Mouse (Mus musculus): ENCODE measurements around the gene Sox5. TPM values are rescaled to one million over a fixed set of nuclear protein-coding genes. Genes with fewer than 3 reads are reported as not detected.

Gene Sox5
- polyA plus RNA-seq, 1 experiment: 24.3 TPM

GRCm38 (mm10) chr6:144264320-144264915 lies 517.4 kb downstream of the Sox5 start:
- H3K27ac ChIP-seq (ENCODE audit: insufficient read depth, low read length): no peak overlapping the region
- no peak overlapping the region for H3K4me3 ChIP-seq (ENCODE audit: insufficient read depth, low read length)
- no peak for TF ChIP-seq POLR2A (IDR thresholded peaks at IDR 0.05; ENCODE audit: extremely low read depth, insufficient read depth, low read length)
- TF ChIP-seq CTCF (IDR thresholded peaks at IDR 0.05; ENCODE audit: extremely low read depth, insufficient read depth, low read length): no peak
- no peaks in the 10 kb centered on the region for H3K4me1 ChIP-seq (ENCODE audit: control insufficient read depth, insufficient read depth, low read length)

GRCm38 (mm10) chr6:144256500-144256899 lies 525.3 kb downstream of the Sox5 start:
- Histone ChIP-seq H3K4me3 (ENCODE audit: insufficient read depth, low read length) (no peak overlapping the region), H3K4me1 (ENCODE audit: control insufficient read depth, insufficient read depth, low read length) (no peaks in the 10 kb centered on the region), H3K27ac (ENCODE audit: insufficient read depth, low read length) (no peak overlapping the region)
- TF ChIP-seq CTCF (IDR thresholded peaks at IDR 0.05; ENCODE audit: extremely low read depth, insufficient read depth, low read length) (no peak), POLR2A (IDR thresholded peaks at IDR 0.05; ENCODE audit: extremely low read depth, insufficient read depth, low read length) (no peak)

DNA sequence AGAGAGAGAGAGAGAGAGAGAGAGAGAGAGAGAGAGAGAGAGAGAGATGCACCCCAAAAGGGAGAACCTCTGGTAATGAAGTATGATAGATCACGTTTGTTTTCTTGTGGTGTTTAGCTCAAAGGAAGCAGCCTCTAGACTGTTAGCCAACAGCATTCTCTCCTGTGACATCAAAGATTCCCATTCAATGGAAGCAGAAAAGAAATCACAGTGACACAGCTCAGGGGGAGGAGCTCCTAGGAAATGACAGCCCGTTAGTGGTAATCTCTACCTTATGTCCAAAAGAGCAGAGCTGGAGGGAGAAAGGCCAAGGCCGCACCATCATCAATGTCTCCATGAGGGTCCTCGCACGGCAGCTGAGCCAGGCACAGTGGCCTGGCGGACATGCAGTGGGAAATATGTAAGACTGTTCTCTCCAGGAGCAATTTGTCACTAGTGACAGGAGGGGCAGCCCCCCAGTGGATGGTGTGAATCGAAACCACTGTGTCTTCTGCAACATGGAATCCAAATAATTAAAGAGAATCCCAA lies 529.5 kb downstream of the Sox5 start:
- H3K4me1 ChIP-seq (ENCODE audit: control insufficient read depth, insufficient read depth, low read length): no peaks in the 10 kb centered on the region
- TF ChIP-seq POLR2A (IDR thresholded peaks at IDR 0.05; ENCODE audit: extremely low read depth, insufficient read depth, low read length) (no peak), CTCF (IDR thresholded peaks at IDR 0.05; ENCODE audit: extremely low read depth, insufficient read depth, low read length) (no peak)
- no peak overlapping the region for H3K27ac ChIP-seq (ENCODE audit: insufficient read depth, low read length)
- no peak overlapping the region for H3K4me3 ChIP-seq (ENCODE audit: insufficient read depth, low read length)

DNA sequence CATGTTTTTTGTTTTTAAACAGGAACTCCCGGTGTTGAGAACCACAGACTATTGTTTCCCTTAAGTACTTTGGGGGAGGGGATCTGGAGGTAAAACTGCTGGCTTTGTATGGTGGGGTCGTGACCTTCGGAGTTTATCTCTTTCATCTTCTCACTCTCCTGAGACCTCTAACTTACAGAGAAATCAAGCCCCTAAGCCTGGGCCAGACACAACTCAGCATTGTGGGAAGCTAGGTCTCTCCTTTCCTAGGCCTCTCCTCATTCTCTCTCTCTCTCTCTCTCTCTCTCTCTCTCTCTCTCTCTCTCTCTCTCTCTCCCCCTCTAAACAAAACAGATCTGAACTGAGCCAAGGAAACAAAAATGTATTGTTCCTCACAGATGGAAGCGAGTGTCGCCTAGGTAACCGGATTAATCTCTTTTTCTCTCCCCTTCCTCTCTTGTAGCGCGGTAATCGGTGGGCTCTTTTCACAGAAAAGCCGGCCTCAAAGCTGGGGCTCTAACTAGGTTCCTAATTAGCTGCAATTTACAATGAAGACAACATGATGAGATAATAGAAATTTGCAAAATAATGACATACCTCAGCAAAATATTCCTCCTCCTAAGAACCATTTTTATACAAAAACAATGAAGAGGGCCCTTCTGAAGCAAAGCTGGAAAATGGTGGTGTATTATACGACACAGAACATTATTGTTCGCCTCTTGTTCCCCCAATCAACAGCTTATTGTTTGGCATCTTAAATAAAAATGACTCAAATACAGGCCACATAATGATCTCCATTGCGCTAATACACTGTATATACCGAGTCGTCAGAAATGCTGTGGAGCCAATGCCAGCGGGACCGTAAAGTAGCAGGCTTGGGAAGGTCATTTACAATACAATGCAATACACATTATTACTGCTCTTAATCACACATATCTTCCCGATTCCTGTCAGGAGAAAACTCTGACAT lies 530.3 kb downstream of the Sox5 start:
- Histone ChIP-seq H3K27ac (ENCODE audit: insufficient read depth, low read length) (no peak overlapping the region), H3K4me1 (ENCODE audit: control insufficient read depth, insufficient read depth, low read length) (no peaks in the 10 kb centered on the region), H3K4me3 (ENCODE audit: insufficient read depth, low read length) (no peak overlapping the region)
- TF ChIP-seq POLR2A (IDR thresholded peaks at IDR 0.05; ENCODE audit: extremely low read depth, insufficient read depth, low read length): no peak
- TF ChIP-seq CTCF (IDR thresholded peaks at IDR 0.05; ENCODE audit: extremely low read depth, insufficient read depth, low read length): no peak

- TF ChIP-seq CTCF (IDR thresholded peaks at IDR 0.05; ENCODE audit: extremely low read depth, insufficient read depth, low read length): no peak
- TF ChIP-seq POLR2A (IDR thresholded peaks at IDR 0.05; ENCODE audit: extremely low read depth, insufficient read depth, low read length): no peak
- H3K27ac ChIP-seq (ENCODE audit: insufficient read depth, low read length): no peak overlapping the region
- no peaks in the 10 kb centered on the region for H3K4me1 ChIP-seq (ENCODE audit: control insufficient read depth, insufficient read depth, low read length)
- no peak overlapping the region for H3K4me3 ChIP-seq (ENCODE audit: insufficient read depth, low read length)
These were observed 531.1 kb downstream of the Sox5 start for GRCm38 (mm10) chr6:144250625-144251181.

DNA sequence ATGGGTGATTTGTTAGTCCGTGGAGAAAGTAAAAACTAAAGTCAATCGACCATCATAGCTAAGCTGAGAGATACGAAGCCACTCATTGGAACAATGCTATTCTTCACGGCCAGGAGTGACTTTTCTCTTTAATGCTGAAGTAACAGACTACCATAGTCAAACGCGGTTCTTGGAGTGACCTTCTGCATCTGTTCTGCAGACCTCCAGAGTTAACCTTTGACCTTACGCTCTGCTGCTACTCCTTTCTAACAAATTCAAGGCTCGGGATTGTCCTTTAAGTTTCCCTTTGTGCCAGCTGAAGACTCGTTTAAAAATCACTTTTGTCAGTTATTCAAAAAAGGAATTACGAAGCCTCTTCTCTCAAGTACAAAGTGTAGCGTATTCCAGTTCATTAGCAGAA lies 545.2 kb downstream of the Sox5 start:
- H3K27ac ChIP-seq (ENCODE audit: insufficient read depth, low read length): no peak overlapping the region
- no peak for TF ChIP-seq CTCF (IDR thresholded peaks at IDR 0.05; ENCODE audit: extremely low read depth, insufficient read depth, low read length)
- TF ChIP-seq POLR2A (IDR thresholded peaks at IDR 0.05; ENCODE audit: extremely low read depth, insufficient read depth, low read length): no peak
- H3K4me1 ChIP-seq (ENCODE audit: control insufficient read depth, insufficient read depth, low read length): no peaks in the 10 kb centered on the region
- no peak overlapping the region for H3K4me3 ChIP-seq (ENCODE audit: insufficient read depth, low read length)

- TF ChIP-seq POLR2A (IDR thresholded peaks at IDR 0.05; ENCODE audit: extremely low read depth, insufficient read depth, low read length) (peak; percentile 26; the same call in 1 of the 2 replicates), CTCF (IDR thresholded peaks at IDR 0.05; ENCODE audit: extremely low read depth, insufficient read depth, low read length) (no peak)
- no peaks in the 10 kb centered on the region for H3K4me1 ChIP-seq (ENCODE audit: control insufficient read depth, insufficient read depth, low read length)
- peak overlapping the region; percentile 83 for H3K4me3 ChIP-seq (ENCODE audit: insufficient read depth, low read length)
- peak overlapping the region; percentile 71; the same call in 1 of the 2 replicates for H3K27ac ChIP-seq (ENCODE audit: insufficient read depth, low read length)
These were observed 577.8 kb downstream of the Sox5 start for GRCm38 (mm10) chr6:144203970-144204369.

DNA sequence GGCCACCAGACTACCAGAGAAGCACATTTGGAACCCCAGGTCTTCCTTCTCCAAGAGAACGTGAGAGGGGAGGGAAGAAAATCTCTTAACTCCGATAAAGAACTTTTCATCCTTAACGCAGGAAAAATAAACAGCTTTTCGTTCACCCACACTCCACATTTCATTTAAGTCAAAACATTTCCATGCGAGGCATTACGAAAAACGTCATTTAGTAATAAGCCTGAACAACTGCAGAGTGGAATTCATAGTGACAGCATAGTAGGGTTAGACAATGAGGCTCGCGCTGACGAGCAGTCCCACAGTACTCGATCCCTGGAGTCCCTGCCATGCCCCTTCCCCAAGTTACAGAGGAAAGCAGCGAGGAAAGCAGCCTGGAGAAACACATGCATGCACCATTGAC lies 578.8 kb downstream of the Sox5 start:
- peak overlapping the region; percentile 83 for H3K4me3 ChIP-seq (ENCODE audit: insufficient read depth, low read length)
- peak overlapping the region; percentile 72; the same call in 1 of the 2 replicates for H3K27ac ChIP-seq (ENCODE audit: insufficient read depth, low read length)
- H3K4me1 ChIP-seq (ENCODE audit: control insufficient read depth, insufficient read depth, low read length): no peaks in the 10 kb centered on the region
- no peak for TF ChIP-seq CTCF (IDR thresholded peaks at IDR 0.05; ENCODE audit: extremely low read depth, insufficient read depth, low read length)
- TF ChIP-seq POLR2A (IDR thresholded peaks at IDR 0.05; ENCODE audit: extremely low read depth, insufficient read depth, low read length): no peak

GRCm38 (mm10) chr6:144201402-144202040 lies 580.3 kb downstream of the Sox5 start:
- H3K27ac ChIP-seq (ENCODE audit: insufficient read depth, low read length): no peak overlapping the region
- H3K4me3 ChIP-seq (ENCODE audit: insufficient read depth, low read length): peak overlapping the region; percentile 83; the same call in 1 of the 2 replicates
- TF ChIP-seq POLR2A (IDR thresholded peaks at IDR 0.05; ENCODE audit: extremely low read depth, insufficient read depth, low read length) (no peak), CTCF (IDR thresholded peaks at IDR 0.05; ENCODE audit: extremely low read depth, insufficient read depth, low read length) (no peak)
- no peaks in the 10 kb centered on the region for H3K4me1 ChIP-seq (ENCODE audit: control insufficient read depth, insufficient read depth, low read length)

Data from cortical plate, adult 2 months (tissue).